Comparison of ENCODE assay signal across 20 mouse cellular contexts in genomic region chr13:99243831-99244230, GRCm38 (mm10).
"Had no signal": no experiment of that assay in that cellular context is flagged by ENCODE, and none has a peak within 500 bp of the region (broad histone marks: within the 10 kb centered on the region; RNA-seq: fewer than 3 reads in every experiment).

No protein-coding gene starts in this region.

- H3K27ac ChIP-seq: liver, embryonic 12.5 days; liver, embryonic 14.5 days; midbrain, embryonic 13.5 days; neural tube, embryonic 13.5 days; neural tube, embryonic 15.5 days had no signal

- H3K4me3 ChIP-seq: liver, embryonic 12.5 days; midbrain, embryonic 10.5 days; midbrain, embryonic 13.5 days; myocyte; neural tube, embryonic 13.5 days; neural tube, embryonic 15.5 days had no signal

- H3K36me3 ChIP-seq: liver, embryonic 12.5 days; midbrain, embryonic 10.5 days; midbrain, embryonic 13.5 days; neural tube, embryonic 13.5 days; neural tube, embryonic 15.5 days had no signal

- H3K9me3 ChIP-seq: liver, embryonic 12.5 days; midbrain, embryonic 10.5 days; midbrain, embryonic 13.5 days; neural tube, embryonic 13.5 days; neural tube, embryonic 15.5 days had no signal

- DNase-seq: lung, adult 18-20 months; lung, embryonic 14.5 days; lung, postnatal 10 days; lung, postnatal 4 days; retina, postnatal 1 day; right cerebral cortex, adult 18-20 months; right cerebral cortex, postnatal 25 days; right cerebral cortex, postnatal 4 days; spleen, adult 18-20 months; thymus, adult 18-20 months; thymus, postnatal 14 days; thymus, postnatal 36 days had no signal

- ATAC-seq: liver, embryonic 12.5 days; midbrain, embryonic 13.5 days; midbrain, embryonic 16.5 days had no signal

- H3K27me3 ChIP-seq: liver, embryonic 12.5 days; midbrain, embryonic 13.5 days; neural tube, embryonic 13.5 days; neural tube, embryonic 15.5 days had no signal
